Mouse (Mus musculus) kidney, adult 8-10 months (tissue): ENCODE data around the gene Pald1.

ENCODE experiments used
- DNase-seq, 2 experiments: peaks; one replicate each; pipeline ENCODE4 v3.0.0; 2022

Pald1 gene

DNA sequence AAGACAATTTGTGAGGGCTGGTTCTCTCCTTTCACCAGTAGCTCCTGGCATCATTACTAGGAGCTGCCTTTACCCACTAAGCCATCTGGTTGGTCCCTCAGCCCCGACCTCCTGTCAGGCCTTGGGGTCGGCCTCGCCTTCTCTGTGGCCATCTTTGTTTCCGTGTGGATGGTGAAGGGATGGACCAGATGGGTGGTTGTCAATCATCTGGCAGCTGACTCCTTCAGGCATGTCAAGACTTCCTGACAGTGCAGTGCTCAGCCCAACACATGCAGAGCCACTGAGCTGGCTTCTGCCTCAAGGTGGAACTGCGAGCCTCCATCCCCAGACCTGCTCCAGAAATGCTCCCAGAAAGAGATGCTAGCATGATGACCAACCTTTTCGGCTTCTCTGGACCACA lies 18.9 kb downstream of the Pald1 start:
- DNase-seq: no peak

DNA sequence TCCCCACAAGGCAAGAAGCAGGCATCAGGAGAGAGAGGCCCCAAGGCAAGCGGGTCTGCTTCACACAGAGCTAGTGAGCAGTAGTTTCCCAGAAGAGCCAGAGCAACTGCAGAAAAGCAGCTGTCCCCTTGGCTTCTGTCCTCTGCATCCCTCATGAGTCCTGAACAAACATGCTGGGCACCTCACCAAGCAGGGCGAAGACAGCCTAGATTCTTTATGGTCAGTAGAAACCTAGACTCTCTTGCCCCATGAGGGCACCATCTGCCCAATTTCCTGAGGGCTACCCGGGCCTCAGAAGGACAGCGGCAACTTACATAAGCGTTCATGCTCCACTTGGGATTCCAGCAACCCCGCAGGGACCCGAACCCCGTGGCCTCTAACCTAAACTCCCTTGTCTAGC lies 20.3 kb downstream of the Pald1 start:
- DNase-seq: no peak

DNA sequence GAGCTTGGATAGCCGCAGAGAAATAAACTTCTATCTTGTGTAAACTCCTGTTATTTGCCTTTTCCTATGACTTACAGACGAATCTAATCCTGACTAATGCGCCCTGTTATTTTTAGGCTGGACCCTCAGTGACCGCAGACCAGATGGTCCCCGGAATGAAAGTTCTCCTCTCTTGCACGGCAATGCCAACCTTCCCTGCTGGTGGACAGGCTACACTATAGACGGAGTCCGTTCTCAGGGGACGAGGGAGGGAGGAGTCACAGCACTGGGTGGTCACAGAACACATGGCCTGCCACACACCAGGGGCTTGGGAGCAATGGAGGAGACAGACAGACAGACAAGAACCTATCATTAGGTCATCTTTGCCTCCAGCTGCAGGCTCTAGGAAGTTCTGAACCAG lies 20.8 kb downstream of the Pald1 start:
- no peak for DNase-seq

DNA sequence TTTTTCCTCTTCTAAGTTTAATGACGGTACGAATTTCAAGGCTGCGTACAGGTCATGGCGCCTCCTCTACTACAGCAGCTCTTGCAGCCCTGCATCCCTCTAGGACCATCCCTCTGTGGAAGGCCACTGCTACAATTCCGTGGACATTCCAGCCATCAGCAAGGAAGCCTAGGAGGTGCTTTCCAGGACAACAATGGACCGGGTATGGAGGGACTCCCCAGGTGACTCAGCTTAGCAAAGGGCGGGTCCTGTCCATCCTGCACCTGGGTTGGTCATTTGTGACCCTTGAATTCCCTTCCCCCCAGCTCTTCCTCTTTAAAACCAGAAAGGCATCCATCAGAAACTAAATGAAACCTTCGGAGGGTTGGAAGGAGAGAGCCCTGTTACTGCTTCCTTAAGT lies 22.7 kb downstream of the Pald1 start:
- DNase-seq: no peak

DNA sequence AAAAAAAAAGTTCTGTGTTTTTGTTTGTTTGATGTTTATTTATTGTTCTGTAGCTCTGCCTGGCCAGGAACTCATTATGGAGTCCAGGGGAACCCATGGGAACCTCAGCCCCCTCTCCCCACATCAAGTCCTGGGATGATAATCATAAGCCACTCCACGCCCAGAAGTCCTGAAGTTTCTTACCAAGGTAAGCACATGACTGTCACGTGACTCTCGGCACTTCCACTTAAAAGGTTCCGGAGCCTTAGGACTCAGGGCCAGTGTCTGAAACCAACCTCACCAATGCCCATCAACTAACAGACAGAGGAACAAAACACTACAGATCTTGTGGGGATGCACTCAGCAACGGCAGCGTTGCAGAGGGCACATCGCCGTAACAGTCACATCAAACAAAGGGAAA lies 23.9 kb downstream of the Pald1 start:
- no peak for DNase-seq

DNA sequence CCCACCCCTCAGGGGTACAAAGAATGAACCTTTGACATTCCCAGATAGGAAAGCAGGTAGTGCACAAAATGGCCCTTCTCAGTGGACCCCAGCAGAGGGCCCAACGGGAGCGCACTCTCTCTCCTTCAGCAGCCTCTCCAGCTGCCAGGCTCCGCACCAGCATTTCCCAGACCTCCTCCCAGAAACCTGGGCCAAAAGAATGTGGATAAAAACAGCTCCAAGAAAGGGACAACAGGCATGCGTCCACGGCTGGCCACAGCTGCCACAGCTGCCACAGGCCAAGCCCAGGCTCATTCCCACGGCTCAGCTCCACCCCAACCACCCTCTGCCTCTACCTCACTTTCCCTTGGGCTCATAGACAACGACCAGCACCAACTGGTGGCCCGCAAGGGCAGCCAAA lies 25.7 kb downstream of the Pald1 start:
- no peak for DNase-seq

DNA sequence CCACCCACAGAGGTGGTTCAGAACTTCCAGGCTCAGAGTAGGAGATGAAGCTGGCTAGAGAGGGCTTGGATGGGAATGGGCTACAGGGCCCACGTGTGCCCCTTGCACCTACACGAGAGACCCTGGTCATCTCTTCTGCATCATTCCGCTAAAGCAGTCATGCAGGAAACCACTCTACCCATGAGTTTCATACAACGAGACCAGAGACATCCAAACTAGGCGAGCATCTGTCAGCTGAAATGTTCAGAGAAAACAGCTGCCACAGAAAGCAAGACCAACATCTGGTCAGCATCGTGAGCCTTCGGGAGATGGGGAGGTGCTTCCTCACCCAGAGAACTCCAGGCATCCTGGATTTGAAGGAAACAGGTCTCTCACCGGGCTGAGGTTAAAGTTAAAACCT lies 26.8 kb downstream of the Pald1 start:
- no peak for DNase-seq

DNA sequence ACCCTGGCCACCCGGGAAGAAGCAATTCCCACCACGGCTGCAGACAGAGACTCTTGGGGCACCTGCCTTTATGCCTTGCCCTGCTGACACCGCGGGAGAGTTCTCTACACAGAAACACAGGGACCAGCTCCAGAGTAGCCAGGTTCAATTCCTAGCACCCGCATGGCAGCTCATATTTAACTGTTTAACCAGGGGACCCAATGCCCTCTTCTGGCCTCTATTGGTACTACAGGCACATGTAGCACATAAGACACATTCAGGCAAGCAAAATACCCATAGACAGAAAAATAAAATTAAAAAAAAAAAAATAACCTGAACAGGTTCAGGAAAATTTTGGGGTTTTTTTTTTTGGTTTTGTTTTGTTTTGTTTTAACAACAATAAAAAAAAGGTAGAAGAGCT lies 27.2 kb downstream of the Pald1 start:
- DNase-seq: no peak

DNA sequence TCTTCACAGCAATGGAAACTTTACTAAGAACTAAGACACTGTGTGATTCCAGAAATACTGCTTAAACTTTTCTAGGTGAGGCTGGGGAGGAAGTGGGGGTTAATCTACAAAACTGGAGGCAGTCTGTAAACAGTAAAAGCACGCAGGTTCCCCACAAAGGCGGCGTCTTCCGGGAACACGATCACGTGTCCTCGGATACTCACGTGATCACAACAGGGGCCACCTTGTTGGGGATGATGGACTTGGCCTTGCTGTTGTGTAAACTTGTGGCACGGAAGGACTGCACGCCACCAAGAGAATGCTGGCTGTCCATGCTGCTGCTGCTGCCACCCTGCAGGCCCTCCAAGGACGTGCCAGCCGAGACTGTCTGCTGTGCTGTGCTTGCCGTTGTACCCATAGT lies 27.7 kb downstream of the Pald1 start:
- DNase-seq: no peak

DNA sequence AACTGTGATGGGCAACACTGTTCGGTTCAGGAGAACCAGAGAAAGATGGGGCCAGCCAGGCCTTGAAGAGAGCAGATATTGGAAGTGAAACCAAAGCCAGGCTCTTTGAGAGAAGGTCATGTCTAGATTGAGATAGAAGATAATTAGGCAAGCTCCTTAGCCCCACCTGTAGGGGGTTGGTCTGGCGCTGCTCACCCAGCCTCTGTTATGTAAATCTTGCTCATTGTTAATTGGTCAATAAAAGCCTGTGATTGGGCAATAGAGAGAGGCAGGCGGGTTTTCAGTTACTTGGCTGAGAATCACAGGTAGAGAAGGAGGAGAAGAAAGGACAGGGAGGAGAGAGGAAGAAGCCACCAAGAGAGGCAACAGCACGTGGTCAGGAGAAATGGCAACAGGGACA lies 32.1 kb downstream of the Pald1 start:
- no peak for DNase-seq

DNA sequence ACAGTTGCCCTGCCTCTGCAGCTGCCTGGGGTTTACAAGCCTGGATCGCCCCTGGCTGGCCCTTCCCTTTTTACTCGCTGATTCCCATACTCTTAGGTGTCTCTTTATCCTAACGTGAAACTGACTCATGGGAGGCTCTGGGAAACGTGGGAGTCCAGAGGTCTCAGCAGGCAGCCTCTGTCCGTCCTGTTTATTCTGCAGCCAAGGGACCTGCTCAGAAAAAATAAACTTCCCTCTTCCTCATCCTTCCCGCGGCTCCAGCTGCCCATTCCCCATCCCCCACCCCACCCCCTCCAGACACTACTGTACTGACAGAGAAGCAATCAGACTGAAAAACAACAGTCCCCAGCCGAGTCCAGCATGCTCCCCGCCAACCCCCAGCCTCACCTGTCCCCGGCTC lies 37.0 kb downstream of the Pald1 start:
- DNase-seq: no peak

DNA sequence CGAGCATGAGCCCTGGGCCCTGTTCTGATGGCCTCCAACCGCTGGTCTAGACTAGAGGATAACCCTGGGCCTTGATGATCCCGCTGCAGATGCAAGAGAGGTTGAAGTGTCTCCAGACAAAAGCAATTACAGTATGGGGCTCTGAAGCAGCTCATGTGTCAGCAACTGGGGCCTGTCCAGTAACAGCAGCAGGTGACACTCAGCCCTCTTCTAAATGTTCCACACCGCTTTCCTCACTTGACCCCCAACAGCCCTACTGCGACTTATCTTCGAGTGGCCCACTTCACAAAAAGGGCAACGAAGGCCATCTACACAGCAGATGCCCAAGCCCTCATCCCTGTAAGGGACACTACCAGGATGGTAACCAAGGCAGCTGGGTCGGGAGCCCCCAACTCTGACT lies 38.2 kb downstream of the Pald1 start:
- no peak for DNase-seq

DNA sequence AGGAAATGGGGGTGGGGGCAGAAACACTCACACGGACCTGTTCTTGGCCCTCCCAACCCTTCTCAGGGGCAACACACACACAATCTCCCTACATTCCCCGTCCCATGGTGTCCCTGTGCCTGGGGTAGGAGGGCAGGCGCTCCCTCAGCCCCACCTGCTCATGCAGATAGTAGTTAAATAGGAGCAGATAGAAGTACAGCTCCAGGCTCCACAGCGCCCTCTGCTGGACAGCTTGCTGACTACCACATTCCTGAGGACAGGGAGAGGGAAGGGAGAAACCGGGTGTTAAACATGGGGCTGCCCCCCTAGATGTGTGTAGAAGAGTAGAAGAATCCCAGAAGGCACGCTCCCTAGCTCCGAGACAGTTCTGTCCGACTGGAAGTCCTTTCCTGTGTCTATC lies 39.4 kb downstream of the Pald1 start:
- peak; percentile 24 to 60 for DNase-seq

DNA sequence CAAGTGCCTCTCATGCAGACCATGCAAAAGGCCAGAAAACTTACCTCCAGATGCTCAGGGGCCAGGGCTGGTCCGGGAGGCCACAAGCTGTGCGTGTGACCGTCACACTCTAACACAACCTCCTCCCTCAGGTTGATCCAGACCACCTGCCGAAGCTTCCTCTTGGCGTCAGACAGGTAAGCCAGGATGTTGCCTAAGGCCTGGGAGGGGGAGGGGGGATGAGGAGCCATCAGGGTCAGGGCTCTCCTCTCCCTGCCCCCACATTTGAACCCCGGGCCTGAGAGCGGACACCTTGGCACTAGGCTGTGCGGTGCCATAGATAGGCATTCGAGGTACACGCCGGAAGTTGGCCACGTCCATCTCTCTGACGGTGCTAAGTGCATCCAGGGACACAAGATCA lies 40.6 kb downstream of the Pald1 start:
- DNase-seq: no peak

DNA sequence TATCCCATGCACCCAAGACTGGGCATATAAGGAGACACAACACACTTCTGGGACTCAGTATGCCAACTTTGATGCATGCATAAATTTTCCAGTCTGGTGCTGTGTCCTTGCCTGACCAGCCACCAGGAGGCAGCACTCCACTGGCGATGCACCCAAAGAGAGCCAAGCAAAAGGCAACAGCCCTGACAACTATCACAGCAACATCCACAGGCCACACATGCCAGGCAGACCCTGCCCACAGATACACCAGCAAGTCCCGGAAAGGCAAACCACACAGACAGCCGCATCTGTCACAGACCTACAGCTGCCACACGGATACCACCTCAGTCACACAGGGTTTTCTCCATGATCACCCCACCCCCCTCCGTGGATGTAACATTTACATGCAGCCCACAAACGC lies 41.8 kb downstream of the Pald1 start:
- DNase-seq: peak; percentile 28 to 67

DNA sequence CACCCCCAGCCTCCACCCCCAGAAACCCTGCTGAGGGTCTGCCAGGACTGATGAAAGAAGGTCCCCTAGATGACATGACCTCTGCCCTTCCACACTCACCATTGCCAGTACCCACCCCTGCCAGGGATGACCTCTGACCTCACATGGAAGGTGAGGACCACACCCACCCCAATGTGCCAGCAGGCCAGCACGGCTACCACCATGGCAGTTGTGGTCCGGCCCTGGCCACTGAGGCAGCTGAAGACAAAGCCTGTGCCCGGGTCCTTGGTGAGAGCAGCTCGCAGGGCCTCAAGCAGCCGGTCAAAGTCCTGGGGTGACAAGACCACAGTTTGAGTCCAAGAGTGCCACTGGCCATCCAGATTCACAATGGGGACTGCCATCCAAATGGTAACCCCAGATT lies 42.3 kb downstream of the Pald1 start:
- no peak for DNase-seq

DNA sequence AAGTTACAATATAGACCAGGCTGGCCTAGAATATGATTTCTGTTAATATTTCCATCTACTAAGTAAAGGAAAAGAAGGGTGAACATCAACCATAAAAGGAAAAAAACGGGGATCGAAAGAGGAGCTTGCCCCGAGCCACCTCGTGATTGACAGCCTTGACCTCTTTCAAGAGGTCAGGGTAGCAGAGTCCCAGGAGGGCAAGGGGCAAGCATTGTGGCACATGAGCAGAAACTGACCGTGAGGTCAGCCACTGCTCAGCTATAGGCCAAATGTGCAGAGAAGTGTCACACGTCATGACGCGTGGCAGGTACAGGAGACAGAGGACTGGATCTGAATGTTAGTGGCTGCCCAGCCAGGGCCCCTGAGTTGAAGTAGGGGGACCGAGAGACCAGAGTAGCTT lies 43.1 kb downstream of the Pald1 start:
- DNase-seq: no peak

DNA sequence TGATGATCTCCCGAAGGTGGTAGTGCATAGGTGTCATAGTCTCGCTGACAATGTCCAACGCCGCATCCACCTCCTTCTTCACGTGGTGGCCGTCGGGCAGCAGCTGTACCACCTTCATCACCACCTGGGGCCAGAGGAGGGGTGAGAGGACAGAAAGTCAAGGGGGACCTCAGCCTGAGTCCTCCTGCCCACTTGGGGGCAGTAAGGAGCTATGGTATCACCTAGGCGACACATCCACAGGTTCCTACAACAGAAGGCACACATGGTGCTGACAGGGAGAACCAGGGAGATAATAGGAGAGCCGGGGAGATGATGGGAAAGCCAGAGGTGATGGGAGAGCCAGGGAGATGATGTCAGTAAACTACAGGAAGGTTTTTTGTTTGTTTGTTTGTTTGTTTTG lies 44.1 kb downstream of the Pald1 start:
- DNase-seq: no peak

DNA sequence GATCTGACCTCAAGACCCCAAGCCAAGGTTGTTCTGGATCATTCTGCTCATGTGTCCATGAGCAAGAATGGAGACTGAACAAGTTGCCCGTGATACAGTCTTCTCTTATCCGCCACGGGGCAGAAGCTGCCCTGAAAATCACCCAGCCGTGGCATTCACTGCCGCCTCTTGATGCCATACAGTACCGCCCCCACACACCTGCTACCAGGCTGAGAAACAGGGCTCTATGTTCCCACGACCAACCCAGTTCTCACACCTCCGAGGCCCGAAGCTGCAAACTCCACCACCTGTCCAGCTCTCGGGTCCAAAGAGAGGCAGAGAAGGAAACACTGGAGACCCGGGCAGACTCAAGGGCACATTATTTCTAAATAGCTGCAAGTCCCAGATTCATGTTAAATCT lies 45.7 kb downstream of the Pald1 start:
- no peak for DNase-seq

DNA sequence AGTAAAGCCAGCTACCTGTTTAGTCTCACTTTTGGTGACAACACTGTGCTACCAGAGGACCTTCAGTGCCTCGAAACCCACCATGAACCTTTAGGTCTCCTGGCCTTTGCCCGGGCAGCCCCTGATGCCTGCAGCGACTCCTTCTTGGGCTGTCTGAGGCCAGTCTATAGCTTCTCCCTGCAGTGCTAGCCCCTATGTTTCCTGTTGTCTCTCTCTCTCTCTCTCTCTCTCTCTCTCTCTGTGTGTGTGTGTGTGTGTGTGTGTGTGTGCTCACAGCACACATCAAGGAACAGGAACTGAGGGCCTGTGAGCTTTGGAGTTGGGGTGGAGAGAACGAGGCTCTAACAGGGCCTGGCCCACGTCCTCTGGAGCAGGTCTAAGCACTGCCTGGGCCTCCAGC lies 46.7 kb downstream of the Pald1 start:
- DNase-seq: no peak

DNA sequence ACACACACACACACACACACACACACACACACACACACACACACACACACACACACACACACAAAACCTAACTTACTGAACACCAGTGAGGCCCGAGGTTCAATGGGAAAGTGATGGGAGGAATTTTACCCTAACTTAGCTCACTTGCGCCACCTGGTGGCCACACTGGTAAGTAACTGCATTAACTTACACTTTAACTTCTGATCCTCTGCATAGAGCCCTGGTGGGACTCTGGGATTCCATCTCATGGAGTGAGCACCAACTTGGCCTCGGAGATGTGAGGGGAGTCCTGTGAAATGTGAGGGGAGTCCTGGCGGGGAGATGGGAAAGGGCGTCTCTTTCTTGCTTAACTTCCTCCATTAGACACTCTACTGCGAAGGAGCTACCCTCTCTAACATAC lies 47.2 kb downstream of the Pald1 start:
- DNase-seq: peak; percentile 38 to 81

DNA sequence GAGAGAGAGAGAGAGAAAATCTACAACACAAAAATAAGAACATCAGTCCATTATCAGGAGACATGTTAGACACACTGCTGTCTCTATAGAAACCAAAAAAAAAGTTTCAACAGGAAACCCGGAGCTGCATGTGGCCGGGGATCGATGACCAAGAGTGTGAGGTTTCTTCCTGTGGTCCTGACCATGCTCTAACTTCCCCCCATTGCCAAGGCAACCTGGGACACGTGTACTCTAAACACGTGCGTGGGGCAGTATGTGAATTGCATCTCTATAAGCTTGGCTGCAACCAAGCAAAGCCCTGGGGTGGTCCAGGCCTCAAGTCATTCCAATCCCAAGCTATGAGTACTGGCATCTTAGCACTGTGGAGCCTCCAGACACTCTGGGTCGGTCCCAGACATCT lies 48.8 kb downstream of the Pald1 start:
- no peak for DNase-seq

DNA sequence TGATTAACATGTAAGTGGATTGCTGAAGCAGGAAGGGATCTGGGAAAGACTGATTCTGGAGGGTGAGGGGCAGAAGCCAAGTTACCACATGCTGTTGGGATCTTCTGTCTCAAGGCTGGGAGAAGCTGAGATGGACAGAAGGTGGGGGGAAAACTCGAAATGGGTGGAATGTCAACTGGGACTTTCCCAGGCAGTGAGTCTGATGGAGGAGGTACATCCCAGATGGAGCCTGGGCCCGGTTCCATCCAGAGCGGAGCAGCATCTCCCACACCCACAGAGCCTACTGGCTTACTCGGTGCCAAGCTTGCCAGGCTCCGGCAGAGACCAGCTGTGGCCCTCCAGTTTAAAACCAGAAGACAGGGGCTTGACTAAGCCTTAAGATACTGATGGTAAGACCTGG lies 52.3 kb downstream of the Pald1 start:
- DNase-seq: no peak

DNA sequence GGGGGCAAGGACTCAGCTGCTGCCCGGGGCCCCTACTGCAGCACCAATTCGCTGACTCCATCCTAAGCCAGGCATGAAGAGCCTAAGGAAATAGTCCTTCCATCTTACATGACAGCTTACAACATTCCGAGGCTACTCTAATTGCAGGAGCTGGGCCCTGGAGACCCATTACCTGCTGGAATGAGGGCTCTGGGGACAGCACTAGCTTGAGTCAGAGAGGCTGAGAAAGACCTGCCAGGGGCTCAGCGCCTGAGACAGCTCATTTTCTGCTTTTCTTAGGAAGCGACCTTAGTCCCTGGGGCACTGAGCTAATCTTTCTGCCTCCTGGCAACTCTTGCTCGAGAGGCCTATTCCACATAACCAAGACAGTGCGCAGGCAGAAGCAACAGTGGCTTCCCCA lies 54.4 kb downstream of the Pald1 start:
- no peak for DNase-seq

DNA sequence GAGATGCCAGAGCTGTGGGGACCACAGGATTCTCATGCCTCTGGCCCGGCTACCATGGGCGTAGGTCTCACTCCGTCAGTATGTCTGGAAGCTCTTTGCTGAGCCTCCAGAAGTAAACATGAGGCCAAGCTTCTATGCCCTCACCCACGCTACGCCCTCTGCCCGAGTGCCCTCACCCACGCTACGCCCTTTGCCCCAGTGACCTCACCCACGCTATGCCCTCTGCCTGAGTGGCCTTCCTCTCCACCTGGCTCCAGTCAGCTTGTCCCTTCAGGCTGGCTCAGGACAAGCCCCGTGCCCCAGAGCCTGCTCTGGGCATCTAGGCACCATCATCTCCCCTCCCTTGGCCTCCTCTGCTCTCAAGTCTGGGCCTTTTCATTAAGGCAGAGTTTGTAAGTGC lies 55.8 kb downstream of the Pald1 start:
- no peak for DNase-seq

DNA sequence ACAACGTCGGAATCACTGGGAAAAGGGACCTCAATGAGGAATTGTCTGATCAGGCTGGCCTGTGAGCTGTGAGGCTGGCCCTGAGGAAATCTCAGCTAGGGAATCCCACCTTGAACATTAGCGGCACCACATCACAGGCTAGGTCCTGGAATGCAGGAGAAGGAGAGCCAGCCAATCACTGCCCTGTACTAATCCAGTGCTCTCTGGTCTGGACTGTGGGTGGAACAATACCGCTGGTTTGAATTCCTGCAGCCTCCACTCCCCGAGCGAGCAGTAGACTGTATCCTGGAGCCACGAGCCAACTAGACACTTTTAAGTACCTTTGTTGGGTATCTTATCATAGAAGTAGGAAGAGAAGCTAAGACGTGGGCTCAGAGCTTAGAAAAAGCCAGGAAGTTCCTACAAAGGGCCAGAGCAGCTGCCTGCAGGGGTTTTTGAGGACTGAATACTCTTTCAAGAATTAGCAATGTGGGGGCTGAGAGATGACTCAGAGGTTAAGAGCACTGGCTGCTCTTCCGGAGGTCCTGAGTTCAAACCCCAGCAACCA lies 57.5 kb downstream of the Pald1 start:
- DNase-seq: no peak
